Mouse (Mus musculus): ENCODE measurements at regions not wholly inside any gene's neighbourhood (a gene's known extent, or its start where the extent isn't known, plus 50 kb on each side); places are given as distances from the start of the nearest gene placed in this dataset.

DNA sequence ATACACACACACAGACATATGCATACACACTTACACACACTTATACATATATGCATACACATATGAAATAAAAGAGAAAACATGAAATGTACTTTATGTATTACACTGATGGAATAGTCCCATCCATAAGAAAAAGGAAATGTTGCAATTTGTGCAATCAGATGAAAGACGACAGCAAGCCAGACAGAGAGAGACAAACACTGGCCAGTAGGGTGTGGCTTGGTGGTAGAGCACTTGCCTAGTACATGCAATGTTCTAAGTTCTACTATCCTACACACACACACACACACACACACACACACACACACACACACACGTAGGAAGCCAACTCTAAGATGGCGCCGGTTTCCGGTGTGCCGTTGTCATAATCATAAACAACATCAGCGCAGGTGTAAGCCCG, 85.3 kb upstream of the Bace2 start:
- Histone ChIP-seq H3K9me3 (replicated peaks; ENCODE audit: control insufficient read depth, low read length) (no peaks in the 10 kb centered on the region), H3K27ac (ENCODE audit: low read depth) (no peak overlapping the region), H3K36me3 (replicated peaks; ENCODE audit: control insufficient read depth, insufficient read depth, low read length) (no peaks in the 10 kb centered on the region), H3K4me2 (ENCODE audit: low read depth, low read length) (no peak overlapping the region), H3K4me3 (ENCODE audit: low read depth, low read length) (no peak overlapping the region), H3K4me1 (ENCODE audit: control insufficient read depth, insufficient read depth) (no peaks in the 10 kb centered on the region), H3K27me3 (ENCODE audit: control insufficient read depth, insufficient read depth, low read length) (no peaks in the 10 kb centered on the region), H3K9ac (replicated peaks; ENCODE audit: low read depth, low read length) (no peak overlapping the region)
- WGBS = 87% methylated on average over 8 of the region's 8 CpGs
- DNase-seq (ENCODE audit: low spot score) (no peak), ATAC-seq (ENCODE audit: insufficient read depth, low read depth) (no peak)
- TF ChIP-seq CTCF (IDR thresholded peaks at IDR 0.05; ENCODE audit: low read depth) (no peak), EP300 (IDR thresholded peaks at IDR 0.05; ENCODE audit: low read depth) (no peak)

DNA sequence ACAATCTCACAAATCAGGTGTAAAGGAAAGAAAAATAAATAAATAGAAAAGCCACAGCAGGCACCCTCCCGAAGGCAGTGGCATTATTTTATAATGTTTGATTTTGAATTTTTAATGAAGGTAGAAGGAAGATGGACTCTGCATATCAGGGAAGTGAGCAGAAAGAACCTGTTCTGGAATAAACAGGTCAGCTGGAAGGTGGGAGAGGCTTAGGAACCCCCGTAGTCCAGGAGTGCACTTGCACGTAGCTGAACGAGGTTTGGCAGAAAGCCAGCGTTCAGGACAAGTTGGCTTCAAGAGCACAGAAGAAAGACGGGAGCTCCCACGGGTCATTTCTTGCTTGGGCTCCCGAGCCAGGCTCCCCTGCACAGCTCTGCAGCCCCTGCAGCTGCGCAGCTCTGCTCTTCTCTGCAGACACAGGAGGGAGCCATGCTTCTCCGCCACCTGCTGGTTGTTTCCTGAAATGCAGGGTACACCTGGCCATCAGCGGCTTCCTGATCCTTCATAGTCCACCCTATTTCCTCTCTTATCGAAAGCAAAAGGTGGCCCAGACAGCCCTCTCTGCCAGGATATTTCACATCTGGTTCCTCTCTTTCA, 84.4 kb upstream of the Bace2 start:
- peak; percentile 58 for ATAC-seq (ENCODE audit: insufficient read depth, low read depth)
- Histone ChIP-seq H3K4me1 (ENCODE audit: control insufficient read depth, insufficient read depth) (no peaks in the 10 kb centered on the region), H3K27ac (ENCODE audit: low read depth) (no peak overlapping the region), H3K4me3 (ENCODE audit: low read depth, low read length) (no peak overlapping the region), H3K27me3 (ENCODE audit: control insufficient read depth, insufficient read depth, low read length) (no peaks in the 10 kb centered on the region), H3K9me3 (replicated peaks; ENCODE audit: control insufficient read depth, low read length) (no peaks in the 10 kb centered on the region), H3K9ac (replicated peaks; ENCODE audit: low read depth, low read length) (no peak overlapping the region), H3K36me3 (replicated peaks; ENCODE audit: control insufficient read depth, insufficient read depth, low read length) (no peaks in the 10 kb centered on the region), H3K4me2 (ENCODE audit: low read depth, low read length) (peak overlapping the region; percentile 22; the same call in 1 of the 2 replicates)
- 10% methylated on average over 12 of the region's 12 CpGs for WGBS
- TF ChIP-seq EP300 (IDR thresholded peaks at IDR 0.05; ENCODE audit: low read depth) (no peak), CTCF (IDR thresholded peaks at IDR 0.05; ENCODE audit: low read depth) (peak; percentile 90)
- peak; percentile 47 for DNase-seq (ENCODE audit: low spot score)

DNA sequence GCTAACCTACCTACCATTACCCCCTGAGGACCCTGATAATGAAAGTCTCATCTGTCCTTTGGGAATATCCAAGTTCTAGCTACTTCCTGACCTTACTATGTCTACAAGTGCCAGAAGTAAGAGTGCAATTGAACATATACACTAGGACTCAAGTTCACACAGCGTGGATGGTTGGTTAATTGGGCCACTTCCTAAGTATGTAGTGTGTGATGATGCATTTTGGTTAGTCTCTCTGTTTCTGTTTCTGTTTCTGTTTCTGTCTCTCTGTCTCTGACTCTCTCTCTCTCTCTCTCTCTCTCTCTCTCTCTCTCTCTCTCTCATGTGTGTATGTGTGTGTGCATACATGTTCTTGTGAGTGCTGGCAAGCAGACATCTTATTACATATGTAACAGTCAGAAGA, 77.6 kb upstream of the Bace2 start:
- DNase-seq (ENCODE audit: low spot score) = no peak
- ATAC-seq (ENCODE audit: insufficient read depth, low read depth) = no peak

DNA sequence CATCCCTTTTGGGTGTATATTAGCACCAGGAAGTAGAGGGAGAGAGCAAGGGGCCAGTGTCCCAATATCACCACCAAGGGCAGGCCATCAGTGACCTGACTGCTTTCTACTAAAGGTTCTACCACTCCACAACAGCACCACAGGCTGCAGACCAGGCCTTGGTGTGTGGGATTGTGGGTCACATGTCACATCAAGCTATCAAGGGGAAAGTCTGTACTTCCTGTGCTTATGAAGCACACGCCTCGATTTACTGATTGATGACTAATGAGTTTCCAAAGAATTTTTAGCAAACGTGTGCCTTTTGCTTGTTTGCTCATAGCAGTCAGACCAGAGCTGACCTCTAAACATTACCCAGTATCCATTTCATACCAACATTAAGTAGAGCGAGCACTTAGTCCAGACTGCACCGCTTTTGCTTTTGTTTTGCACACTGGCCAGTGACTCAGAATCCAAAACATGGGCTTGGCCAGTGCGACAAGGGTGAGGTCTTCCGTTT, 74.9 kb upstream of the Bace2 start:
- TF ChIP-seq EP300 (IDR thresholded peaks at IDR 0.05; ENCODE audit: low read depth) (no peak), CTCF (IDR thresholded peaks at IDR 0.05; ENCODE audit: low read depth) (no peak)
- Histone ChIP-seq H3K27ac (ENCODE audit: low read depth) (no peak overlapping the region), H3K4me3 (ENCODE audit: low read depth, low read length) (no peak overlapping the region), H3K9me3 (replicated peaks; ENCODE audit: control insufficient read depth, low read length) (no peaks in the 10 kb centered on the region), H3K36me3 (replicated peaks; ENCODE audit: control insufficient read depth, insufficient read depth, low read length) (no peaks in the 10 kb centered on the region), H3K9ac (replicated peaks; ENCODE audit: low read depth, low read length) (no peak overlapping the region), H3K4me2 (ENCODE audit: low read depth, low read length) (no peak overlapping the region), H3K4me1 (ENCODE audit: control insufficient read depth, insufficient read depth) (no peaks in the 10 kb centered on the region), H3K27me3 (ENCODE audit: control insufficient read depth, insufficient read depth, low read length) (no peaks in the 10 kb centered on the region)
- DNase-seq (ENCODE audit: low spot score) = no peak
- ATAC-seq (ENCODE audit: insufficient read depth, low read depth) = no peak
- WGBS = 75% methylated on average over 7 of the region's 7 CpGs

More for the DNA sequence above, 77.6 kb upstream of the Bace2 start:
- Histone ChIP-seq H3K4me3 (ENCODE audit: low read depth, low read length) (no peak overlapping the region), H3K9ac (replicated peaks; ENCODE audit: low read depth, low read length) (no peak overlapping the region), H3K4me2 (ENCODE audit: low read depth, low read length) (no peak overlapping the region), H3K4me1 (ENCODE audit: control insufficient read depth, insufficient read depth) (no peaks in the 10 kb centered on the region), H3K9me3 (replicated peaks; ENCODE audit: control insufficient read depth, low read length) (no peaks in the 10 kb centered on the region), H3K36me3 (replicated peaks; ENCODE audit: control insufficient read depth, insufficient read depth, low read length) (no peaks in the 10 kb centered on the region), H3K27me3 (ENCODE audit: control insufficient read depth, insufficient read depth, low read length) (no peaks in the 10 kb centered on the region), H3K27ac (ENCODE audit: low read depth) (no peak overlapping the region)
- WGBS = 55% methylated on average over 1 of the region's 1 CpGs
- TF ChIP-seq CTCF (IDR thresholded peaks at IDR 0.05; ENCODE audit: low read depth) (no peak), EP300 (IDR thresholded peaks at IDR 0.05; ENCODE audit: low read depth) (no peak)

DNA sequence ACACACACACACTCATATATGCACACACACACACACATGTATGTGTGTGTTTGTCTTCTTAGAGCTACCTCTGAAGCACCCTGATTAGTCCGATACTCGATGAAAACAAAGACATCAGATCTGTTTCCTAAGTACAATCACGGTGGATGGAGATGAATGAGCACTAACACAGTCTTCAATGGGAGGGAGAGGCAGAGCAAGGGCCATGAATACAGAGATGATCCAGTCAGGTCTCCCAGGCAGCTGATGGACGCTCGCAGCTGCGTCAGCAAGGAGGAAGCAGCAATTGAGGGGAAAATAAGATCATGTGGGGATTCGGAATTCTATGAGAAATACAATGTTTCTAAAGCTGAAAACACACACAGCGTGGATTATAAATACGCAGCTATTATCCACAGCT, 73.6 kb upstream of the Bace2 start:
- Histone ChIP-seq H3K27me3 (ENCODE audit: control insufficient read depth, insufficient read depth, low read length) (no peaks in the 10 kb centered on the region), H3K4me2 (ENCODE audit: low read depth, low read length) (no peak overlapping the region), H3K4me3 (ENCODE audit: low read depth, low read length) (no peak overlapping the region), H3K9me3 (replicated peaks; ENCODE audit: control insufficient read depth, low read length) (no peaks in the 10 kb centered on the region), H3K9ac (replicated peaks; ENCODE audit: low read depth, low read length) (no peak overlapping the region), H3K36me3 (replicated peaks; ENCODE audit: control insufficient read depth, insufficient read depth, low read length) (no peaks in the 10 kb centered on the region), H3K27ac (ENCODE audit: low read depth) (no peak overlapping the region), H3K4me1 (ENCODE audit: control insufficient read depth, insufficient read depth) (no peaks in the 10 kb centered on the region)
- DNase-seq (ENCODE audit: low spot score) (no peak), ATAC-seq (ENCODE audit: insufficient read depth, low read depth) (no peak)
- 81% methylated on average over 9 of the region's 9 CpGs for WGBS
- TF ChIP-seq CTCF (IDR thresholded peaks at IDR 0.05; ENCODE audit: low read depth) = no peak

DNA sequence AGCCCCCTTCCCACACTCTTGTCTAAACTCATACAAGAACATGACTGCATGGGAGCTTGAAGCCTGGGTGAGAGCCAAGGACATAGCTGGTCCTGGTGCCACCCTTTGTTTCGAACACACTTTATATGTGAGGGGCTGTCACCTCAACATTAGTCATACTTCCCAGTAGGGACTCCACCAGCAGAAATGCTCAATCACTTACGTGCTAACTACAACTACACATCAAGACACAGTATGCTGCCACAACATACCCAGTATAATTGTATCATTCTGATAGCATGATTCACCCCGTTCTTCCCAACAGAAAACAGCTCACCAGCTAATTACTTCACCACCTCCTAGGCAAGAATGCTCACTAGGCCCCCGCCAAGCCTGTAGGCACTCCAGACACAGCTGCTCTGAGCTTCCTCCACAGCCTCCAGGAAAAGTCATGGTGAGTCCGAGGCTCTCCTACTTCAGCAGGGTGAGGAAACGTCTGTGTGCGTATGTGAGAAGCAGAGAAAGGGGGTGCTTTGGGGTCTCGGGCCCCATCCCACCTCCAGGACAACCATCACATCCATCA, 70.6 kb upstream of the Bace2 start:
- no peak for ATAC-seq (ENCODE audit: insufficient read depth, low read depth)
- H3K27ac ChIP-seq (ENCODE audit: low read depth) = no peak overlapping the region
- H3K4me3 ChIP-seq (ENCODE audit: low read depth, low read length) = no peak overlapping the region
- no peak for DNase-seq (ENCODE audit: low spot score)
- no peaks in the 10 kb centered on the region for H3K36me3 ChIP-seq (replicated peaks; ENCODE audit: control insufficient read depth, insufficient read depth, low read length)
- H3K27me3 ChIP-seq (ENCODE audit: control insufficient read depth, insufficient read depth, low read length) = no peaks in the 10 kb centered on the region
- H3K4me2 ChIP-seq (ENCODE audit: low read depth, low read length) = no peak overlapping the region
- no peak overlapping the region for H3K9ac ChIP-seq (replicated peaks; ENCODE audit: low read depth, low read length)
- TF ChIP-seq CTCF (IDR thresholded peaks at IDR 0.05; ENCODE audit: low read depth) (no peak), EP300 (IDR thresholded peaks at IDR 0.05; ENCODE audit: low read depth) (no peak)
- H3K9me3 ChIP-seq (replicated peaks; ENCODE audit: control insufficient read depth, low read length) = no peaks in the 10 kb centered on the region
- 68% methylated on average over 8 of the region's 8 CpGs for WGBS
- H3K4me1 ChIP-seq (ENCODE audit: control insufficient read depth, insufficient read depth) = peaks cover 10% of the 10 kb centered on the region; the same call in 1 of the 2 replicates

All from heart, postnatal 0 days (tissue).